Mouse (Mus musculus) urinary bladder, adult 18-20 months (tissue): ENCODE results near the gene Wnk2.

ENCODE experiments used
- DNase-seq, 2 experiments: peaks; one replicate each; pipeline ENCODE4 v3.0.0; 2022; ENCODE audit warnings: low spot score in 2 of 2, mixed read lengths in 2 of 2

Wnk2 gene

DNA sequence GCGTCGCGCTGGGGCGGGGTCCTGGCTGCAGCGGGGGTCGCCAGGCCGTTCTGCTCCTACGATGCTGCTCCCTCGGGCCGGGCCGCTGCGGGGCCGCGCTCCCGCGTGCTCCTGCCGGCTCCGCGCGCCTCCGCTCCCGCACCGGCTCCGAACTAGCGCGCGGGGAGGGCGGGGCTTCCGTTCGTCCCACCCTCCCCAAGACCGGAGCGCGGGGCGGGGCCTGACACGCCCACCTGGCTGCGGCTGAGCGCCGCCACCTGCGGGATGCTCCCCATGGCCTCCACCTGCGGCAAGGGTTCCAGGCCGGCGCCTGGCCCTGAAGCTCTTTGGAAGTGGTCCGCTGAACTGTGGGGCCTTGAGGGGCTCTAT is at the start of gene Wnk2:
Wnk2 (minus strand) TSS at position 157 of the 369 bp plus-strand sequence.
- peak; percentile 49 to 52 for DNase-seq

DNA sequence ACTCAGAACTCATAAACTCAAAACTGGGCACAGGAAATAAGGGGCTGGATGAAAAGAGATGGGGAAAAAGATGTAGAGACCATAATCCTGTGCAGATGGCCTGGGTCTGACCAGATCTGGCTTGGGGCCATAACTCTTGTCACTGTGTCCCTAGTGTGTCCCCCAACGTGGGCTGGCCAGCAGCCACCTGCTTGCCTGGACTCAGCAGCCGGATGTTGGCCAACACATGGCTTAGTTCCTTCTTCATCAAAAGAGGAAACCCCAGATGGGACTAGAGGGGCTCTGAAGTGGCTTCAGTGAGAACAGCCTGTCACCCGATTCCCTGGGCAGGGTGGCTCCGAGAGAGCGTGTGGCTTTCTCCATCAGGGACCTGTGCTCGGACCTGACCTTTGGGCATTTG is 49.0 kb upstream of the Wnk2 start:
- no peak for DNase-seq

DNA sequence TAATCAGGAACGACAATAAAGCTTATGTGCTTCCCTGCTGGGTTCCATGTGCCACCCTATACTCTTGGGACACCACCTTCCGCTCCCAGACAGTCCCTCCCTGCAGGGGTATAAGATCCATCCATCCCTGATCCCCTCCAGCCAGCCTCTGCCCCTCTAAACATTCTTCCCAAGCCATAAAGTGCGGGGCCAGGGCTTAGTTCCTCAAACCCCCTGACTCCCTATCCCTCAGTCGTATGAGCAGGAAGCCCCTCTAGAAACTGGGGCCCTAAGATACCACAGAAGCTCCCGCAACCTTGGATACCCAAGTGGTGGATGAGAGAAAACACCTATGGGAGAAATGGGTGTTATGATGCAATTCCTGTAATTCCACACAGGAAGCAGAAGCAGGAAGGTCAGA is 48.4 kb upstream of the Wnk2 start:
- no peak for DNase-seq

DNA sequence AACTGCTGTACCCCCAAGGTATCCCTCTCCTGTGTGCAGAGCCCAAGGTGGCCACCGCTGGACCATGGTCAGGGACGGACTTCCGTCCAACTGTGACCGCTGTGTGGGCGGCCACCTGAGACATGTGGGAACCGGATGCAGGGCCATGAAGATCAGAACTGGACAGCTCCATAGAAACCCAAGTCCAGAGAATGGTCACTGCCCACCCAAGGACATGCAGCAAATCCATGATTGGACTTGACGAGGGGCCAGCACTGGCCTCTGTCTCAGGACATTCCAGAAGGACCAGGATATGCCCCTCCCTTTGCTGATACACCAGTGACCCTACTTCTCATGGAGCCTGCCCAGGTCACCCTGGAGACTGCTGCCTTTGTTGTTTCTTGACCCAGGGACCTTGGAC is 47.8 kb upstream of the Wnk2 start:
- DNase-seq = no peak

DNA sequence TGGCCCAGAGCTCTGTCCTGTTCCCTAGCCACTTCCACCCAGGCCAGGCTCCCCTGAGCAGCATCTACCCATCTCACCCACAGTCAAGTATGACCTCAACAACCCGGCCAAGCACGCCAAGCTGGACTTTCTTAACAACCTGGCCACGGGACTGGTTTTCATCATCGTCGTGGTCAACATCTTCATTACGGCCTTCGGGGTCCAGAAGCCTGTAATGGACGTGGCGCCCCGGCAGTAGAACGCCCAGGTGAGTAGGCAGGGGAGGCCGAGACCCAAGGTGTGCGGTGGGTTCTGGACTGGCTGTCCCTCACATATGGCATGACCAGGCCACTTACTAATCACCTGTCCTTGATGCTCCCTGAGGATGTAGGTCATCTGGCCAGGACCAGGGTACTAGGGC is 47.0 kb upstream of the Wnk2 start:
- no peak for DNase-seq

DNA sequence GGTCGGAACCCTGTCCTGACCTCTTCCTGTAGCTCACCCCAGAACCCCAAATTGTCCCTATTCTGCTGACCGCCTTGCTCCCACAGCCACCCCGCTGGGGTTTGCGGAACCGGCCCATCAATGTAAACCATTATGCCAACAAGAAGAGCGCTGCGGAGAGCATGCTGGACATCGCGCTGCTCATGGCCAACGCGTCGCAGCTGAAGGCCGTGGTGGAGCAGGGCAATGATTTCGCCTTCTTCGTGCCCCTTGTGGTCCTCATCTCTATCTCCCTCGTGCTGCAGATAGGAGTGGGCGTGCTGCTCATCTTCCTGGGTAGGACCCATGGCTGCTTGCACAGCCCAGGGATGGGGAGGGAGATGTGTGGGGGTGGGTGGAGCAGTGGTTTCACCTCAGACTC is 45.8 kb upstream of the Wnk2 start:
- no peak for DNase-seq

DNA sequence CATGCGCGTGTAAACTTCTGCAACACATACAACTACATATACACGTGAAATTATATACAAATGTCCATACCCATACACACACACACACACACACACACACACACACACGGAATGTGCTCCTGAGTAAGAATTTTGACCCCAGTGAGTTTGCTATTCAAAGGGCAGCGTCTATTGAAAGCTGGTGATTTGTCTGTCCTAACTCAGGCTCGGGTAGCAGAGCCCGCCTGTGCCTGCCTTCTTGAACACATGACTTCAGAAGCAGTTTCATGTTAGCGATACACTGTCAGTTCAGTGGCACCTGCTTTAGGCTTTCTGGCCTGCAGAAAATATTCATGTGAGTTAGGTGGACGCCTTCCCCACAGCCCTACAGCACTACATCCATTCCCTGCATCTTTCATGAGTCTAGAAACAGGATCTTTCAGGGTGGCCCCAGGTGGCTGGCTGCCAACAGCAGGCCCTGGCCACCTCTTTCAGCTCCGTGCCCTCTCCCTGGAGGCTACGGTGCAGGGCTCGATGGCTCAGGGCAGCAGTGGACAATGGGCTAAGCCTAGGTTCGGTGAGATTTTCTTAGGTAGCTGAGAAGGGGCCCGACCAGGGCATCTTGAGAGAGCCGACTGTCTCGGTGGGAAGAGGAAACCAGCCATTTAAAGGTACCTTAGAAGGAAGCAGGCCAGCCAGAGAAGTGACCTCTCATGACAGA is 44.5 kb upstream of the Wnk2 start:
- no peak for DNase-seq

DNA sequence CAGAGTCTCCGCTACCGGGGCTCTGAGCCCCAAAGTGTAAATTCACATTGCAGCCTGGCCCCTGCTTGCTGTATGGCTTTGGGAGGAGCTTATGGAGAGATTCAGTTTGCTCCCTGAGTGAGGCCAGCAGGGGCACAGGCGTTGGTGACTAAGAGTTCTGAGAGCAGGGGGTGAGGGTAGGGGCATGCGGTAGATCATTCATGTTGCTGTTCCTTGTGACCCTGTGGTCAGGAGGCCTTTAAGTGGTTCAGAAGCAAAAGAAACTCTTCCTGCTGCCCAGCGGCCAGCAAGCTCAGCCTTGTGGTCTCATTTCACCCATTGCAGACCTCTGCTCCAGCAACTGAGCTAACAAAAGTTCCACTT is 43.8 kb upstream of the Wnk2 start:
- DNase-seq = no peak

DNA sequence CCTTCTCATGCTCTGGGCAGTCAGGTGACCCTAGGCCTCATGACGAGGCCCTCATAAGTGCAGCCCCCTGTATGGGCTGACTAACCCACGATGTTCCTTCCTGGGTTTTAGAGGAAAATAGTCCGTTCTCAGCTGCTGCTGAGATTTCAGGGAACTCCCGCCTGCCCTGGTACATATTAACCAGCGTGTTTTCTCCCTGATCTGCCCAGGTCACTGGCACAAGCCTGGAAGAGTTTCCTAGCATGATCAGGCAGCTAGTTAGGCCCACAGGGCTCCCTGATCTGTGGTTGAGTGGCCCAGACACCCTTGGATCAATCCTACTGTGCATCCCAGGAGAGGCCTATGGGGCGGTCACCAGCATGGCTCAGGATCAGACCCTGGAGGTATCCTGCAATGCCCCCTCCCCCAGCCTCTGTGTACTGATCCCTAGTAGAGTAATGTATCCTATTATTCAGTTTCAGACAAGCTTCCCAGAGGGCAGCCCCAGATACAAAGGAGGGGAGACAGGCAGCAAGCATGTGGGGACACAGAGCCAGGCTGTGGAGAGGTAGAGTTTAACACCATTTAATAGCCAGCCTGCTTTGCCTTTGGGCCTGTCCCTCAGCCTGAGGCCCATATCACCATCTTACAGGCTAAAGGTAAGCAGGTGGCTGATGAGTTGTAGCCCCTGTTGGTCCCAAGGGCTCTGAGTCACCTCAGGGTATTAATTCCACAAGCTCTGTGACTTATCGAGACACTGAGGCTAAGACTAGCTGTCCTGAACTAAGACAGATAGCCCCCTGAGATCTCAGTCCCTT is 43.3 kb upstream of the Wnk2 start:
- no peak for DNase-seq

DNA sequence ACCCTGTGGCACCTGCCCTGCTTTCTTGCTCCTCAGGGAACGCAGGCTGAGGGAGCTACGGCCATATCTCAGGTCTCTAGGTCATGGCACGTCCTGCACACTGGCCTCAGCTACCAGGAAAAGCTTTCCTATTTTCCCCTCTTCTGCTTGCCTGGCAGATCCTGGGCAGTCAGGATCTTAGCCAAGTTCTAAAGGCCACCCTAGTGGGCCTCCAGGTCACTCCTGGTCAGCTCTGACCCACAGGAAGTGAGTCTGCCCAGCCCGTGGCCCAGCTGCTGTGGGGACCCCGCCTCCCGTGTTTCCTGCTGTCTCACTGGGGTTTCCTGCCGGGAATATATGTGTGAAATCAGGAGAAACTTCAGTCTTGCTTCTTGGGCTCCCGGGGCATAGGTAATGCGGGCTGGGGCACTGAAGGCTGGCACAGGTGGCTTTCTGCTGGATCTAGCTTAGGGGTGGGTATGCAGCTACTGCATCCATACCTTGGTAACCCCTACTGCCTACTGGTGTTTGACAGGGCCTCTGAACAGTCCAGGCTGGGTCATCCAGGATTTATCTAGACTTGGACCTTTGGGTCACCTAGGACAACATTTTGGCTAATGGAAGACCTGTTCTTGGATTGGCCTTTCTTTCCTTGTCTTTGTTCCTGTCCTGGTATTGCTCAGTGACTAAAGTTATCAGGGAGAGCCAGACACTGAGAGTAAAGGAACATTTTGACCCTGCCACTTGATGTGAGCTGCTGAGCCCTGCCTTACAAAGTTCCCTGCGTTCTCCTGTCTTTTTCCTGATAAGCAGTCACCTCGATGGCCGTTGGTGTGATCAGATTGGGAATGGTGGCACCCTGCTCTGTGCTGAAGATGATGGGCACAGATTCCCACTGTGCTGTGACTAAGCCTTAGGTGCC is 42.4 kb upstream of the Wnk2 start:
- DNase-seq = no peak

DNA sequence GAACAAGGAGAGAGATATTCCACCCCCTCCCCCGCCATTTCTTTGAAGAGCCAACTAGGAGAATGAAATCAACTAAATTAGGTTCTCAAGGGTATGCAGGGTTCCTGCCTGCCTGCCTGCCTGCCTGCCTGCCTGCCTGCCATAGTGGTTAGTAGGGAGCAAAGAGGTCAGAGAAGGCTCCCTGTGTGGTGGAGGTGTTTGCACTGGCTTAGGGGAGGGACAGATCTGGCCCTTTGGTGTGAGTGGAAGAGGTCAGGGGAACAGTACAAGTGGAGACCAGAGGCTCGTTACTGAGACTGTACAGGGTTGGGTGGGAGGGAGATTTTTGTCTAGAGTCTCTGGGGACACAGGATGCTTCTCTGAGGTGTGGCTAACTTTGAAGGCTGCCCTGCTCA is 41.1 kb upstream of the Wnk2 start:
- no peak for DNase-seq

DNA sequence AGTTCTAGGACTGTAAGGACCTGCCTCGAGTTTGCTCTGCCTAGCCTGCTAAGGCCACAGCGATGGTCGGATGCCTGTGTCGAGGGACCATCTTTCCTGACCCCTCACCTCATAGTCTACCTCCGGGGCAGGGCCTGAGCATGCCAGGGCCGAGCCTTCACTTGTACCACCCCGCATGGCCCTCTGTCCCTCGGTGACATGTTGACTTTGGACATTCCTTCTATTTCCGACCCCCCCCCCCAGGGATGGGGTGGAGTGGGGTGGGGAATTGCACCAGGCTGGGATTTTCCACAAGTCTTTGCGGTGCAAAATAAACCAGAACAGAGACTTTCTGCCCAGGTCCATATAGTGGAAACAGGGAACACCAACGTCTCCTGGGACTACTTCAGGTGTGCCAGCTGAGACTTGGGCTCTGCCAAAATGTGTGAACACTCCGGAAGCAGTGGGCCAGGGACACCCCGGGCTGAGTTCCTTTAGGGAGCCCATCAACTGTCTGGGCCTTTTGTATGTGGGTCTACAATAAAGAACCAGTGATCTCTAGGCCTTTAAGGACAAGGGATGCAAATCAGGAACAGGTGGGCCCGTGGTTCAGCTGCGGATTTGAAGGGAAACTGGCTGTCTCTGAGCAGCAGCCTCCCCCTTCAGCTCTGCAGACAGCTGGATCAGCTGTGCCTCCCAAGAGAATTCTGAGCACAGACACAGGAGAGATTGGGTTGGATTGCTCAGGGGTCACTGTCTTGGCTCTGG is 40.6 kb upstream of the Wnk2 start:
- DNase-seq = peak in 1 of 2 experiments; percentile 35

DNA sequence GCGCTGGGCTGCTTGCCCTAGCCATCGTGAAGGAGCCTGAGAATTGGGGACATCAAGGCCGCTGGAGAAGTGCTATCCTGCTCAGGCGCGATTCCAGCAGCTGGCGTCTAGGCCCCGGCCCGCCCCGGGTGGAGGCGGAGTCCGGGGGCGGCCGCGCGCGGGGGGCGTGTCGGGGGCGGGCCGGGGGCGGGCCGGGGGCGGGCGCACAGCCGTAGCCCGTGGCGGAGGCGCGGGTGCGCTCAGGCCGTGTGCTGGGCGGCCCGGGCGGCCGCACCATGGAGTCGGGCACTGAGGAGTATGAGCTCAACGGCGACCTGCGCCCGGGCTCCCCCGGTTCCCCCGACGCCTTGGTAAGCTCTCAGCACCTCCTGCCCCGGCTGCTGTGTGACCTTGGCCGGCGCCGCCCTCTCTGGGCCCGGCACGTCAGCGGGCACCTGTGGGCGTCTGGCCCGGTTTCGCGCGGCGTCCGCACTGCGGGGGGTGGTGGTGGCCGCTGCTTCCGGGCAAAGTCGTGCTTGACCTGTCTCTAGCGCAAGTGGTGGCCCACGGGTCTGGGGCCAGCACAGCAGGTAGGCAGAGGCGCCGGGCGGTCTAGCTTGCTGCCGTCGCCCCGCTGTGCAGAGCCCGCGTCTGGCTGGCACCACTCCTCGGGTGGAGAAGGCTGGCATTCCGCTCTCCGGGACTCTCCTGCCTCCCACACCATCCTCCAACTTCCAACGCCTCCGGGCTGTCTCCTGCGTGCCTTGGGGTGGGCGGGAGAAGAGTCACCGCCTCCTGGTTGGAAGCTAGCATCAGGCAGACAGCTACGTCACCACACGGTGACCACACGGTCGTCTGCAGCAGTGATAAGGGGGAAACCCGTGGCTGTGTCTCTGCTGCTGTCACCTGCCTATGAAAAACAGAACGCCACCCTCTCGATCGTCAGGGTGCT is 39.7 kb upstream of the Wnk2 start, which contains the start of gene Ninj1:
Ninj1 (plus strand) TSS at position 198 of the 931 bp plus-strand sequence.
- DNase-seq = peak; percentile 71 to 76

DNA sequence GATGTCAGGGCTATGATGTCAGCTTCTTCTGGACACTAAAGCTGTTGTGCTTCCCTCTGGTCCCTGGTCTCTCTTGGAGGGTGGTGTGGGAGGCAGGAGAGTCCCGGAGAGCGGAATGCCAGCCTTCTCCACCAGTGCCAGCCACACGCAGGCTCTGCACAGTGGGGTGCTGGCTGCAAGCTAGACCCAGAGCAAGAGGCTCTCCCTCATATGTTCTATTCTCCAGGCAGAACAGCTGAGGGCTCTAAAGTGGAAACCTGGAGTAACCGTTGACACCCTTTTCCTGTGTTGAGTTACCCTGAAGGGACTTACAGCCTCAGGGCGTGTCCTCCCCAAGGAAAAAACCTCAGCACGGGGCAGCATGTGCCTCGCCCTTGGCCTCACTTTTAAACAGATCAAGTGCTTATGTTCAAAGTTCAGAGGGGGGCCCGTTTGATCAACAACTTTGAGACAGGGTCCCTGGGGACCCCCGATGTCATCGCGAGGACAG is 39.0 kb upstream of the Wnk2 start:
- DNase-seq = peak in 1 of 2 experiments; percentile 73

DNA sequence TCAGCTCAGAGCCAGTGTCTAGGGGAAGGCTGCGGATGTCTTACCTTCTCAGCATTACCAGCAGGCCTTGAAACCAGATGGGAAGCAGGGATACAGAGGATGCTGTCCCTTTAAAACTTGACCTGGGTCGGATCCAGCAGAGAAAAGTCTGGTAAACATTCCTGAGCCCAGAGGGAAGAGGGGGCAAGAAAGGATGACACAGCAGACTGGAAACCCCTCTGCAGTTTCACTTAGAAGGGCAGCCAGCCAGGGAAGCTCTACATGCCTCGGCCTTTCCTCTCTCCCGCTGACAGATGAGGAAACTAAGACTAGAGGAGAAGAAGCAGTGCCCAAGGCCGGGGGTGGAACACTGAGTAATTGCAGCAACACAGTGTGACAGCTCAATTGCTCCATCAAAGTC is 35.8 kb upstream of the Wnk2 start:
- DNase-seq = no peak

DNA sequence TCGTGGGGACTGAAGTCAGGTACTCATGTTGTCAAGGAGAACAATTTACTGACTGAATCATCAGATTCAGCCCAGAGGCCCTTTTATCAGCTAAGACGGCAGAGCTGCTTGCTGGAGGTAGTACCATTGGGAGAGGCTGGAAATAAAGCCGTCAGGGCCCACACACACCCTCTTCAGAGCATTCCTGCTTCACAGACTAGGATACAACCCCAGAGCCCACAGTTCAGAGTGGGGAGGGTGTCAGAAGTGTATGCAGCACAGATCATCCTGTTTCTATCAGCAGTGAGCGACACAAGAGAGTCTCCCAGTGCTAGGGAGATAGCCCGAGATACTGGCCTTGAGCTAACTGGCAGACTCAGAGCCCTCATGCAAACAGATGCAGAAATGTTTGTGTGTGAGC is 35.3 kb upstream of the Wnk2 start:
- DNase-seq = no peak

DNA sequence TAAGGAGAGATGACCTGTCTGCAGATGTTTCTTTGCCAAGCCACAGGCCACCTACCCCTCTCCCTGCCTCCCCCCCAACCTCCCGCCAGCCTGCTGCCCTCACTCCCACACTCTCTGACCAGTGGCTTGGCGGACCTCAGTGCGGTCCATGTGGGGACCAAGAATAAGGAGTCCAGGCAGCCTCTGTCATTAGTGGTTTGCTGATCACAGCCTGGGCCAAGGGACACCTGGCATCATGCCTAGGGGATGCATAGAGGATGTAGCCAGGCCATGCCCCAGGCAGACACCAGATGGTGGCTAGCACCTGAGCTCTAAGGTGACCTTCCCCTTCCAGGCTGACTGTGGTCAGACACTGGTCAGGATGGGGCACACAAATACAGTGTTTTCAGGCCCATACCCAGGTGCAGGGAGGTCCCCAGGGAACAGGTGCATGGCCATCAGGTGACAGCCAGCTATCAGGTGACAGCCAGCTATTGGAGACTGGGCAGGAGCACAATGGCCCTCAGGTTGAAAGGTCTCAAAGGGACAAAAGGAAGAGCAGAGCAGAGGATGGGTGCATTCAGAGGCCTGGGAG is 33.7 kb upstream of the Wnk2 start:
- DNase-seq = no peak

DNA sequence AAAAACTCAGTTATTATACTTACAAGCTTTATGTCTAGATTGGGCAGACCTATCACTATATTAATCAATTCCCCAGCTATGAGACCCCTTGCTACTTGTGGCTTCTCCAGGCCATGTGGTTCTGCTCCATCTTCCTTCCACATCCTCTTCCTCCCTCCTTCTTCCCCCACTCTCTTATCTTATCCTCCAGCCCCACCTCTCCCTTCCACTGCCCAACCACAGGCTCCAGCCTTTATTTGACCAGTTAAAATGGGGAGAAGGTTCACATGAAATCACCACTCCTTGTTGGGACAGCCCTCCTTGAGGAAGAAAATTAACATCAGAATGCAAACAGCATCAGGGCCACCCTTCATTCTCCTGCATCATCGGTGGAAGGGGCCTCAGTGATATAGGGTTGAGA is 32.9 kb upstream of the Wnk2 start:
- no peak for DNase-seq

DNA sequence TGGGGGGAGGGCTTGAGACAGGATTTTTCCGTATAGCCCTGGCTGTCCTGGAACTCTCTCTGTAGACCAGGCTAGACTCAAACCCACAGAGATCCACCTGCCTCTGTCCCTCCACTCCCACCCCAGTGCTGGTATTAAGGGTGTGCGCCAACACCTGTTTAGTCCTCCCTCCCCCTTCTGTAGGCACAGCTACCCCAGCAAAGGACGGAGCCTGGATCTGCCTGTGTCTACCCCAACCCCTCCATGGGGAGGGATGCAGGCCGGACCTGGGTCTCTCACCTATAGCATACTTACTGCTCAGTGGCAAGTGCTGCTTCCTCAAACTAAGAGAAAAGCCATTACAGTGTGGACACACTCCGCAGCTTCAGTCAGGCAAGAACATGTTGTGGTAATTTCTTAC is 32.5 kb upstream of the Wnk2 start:
- DNase-seq = no peak
